Mouse (Mus musculus) cortical plate, adult 2 months (tissue): ENCODE results near the gene Slx4.

Source experiments
- CTCF ChIP-seq: fragments of 200-500 bp; IDR thresholded peaks from 2 replicates; pipeline ENCODE4 v1.5.1; 2011; ENCODE audit warnings: mild to moderate bottlenecking, control low read depth, low read length; ENCODE audit not compliant: insufficient read depth; ENCODE audit errors: extremely low read depth
- POLR2A ChIP-seq: fragments of 200-500 bp; IDR thresholded peaks from 2 replicates; pipeline ENCODE4 v1.6.1; 2011; ENCODE audit warnings: mild to moderate bottlenecking, low read length, control low read depth; ENCODE audit not compliant: insufficient read depth; ENCODE audit errors: extremely low read depth

- TF ChIP-seq CTCF: no peak
- no peak for TF ChIP-seq POLR2A
Measured at GRCm38 (mm10) chr16:3975658-3976057, 27.9 kb downstream of the Slx4 start.
